Mouse (Mus musculus) kidney, embryonic 14.5 days (tissue): Measurements from ENCODE around the gene Insc. TPM values are rescaled to one million over a fixed set of nuclear protein-coding genes. Genes with fewer than 3 reads are reported as not detected.

Source experiments
- ATAC-seq: fragments of 200-750 bp; cut with Nextera tagmentation; 2 replicates; pipeline ENCODE4 v1.8.0; 2017; ENCODE audit warnings: moderate number of reproducible peaks, mild to moderate bottlenecking, moderate TSS enrichment, moderate library complexity; ENCODE audit not compliant: low FRiP score, low TSS enrichment
- H3K27ac ChIP-seq: fragments of 300-500 bp; sonication (generic); 2 replicates; pipeline ENCODE4 v1.5.1; 2014; ENCODE audit warnings: low read depth, mild to moderate bottlenecking, low read length, moderate library complexity, mixed read lengths
- H3K27me3 ChIP-seq: fragments of 300-500 bp; sonication (generic); 2 replicates; pipeline ENCODE4 v1.6.1; 2014; ENCODE audit warnings: mild to moderate bottlenecking, low read length; ENCODE audit not compliant: control insufficient read depth, insufficient read depth
- H3K36me3 ChIP-seq: fragments of 300-500 bp; sonication (generic); 2 replicates; pipeline ENCODE4 v1.6.1; 2014; ENCODE audit warnings: low read length, mixed read lengths; ENCODE audit not compliant: control insufficient read depth, insufficient read depth
- H3K4me1 ChIP-seq: fragments of 300-500 bp; sonication (generic); 2 replicates; pipeline ENCODE4 v1.6.1; 2014; ENCODE audit warnings: low read length, mixed read lengths; ENCODE audit not compliant: control insufficient read depth, insufficient read depth
- H3K4me2 ChIP-seq: fragments of 300-500 bp; sonication (generic); replicated peaks from 2 replicates; pipeline ENCODE4 v1.6.1; 2014; ENCODE audit warnings: low read depth, mild to moderate bottlenecking, low read length
- H3K4me3 ChIP-seq: fragments of 300-500 bp; sonication (generic); 2 replicates; pipeline ENCODE4 v1.5.1; 2014; ENCODE audit warnings: mild to moderate bottlenecking, low read length
- H3K9ac ChIP-seq: fragments of 300-500 bp; sonication (generic); 2 replicates; pipeline ENCODE4 v1.6.1; 2014; ENCODE audit warnings: low read depth, mild to moderate bottlenecking, low read length, moderate library complexity
- H3K9me3 ChIP-seq: fragments of 300-500 bp; sonication (generic); 2 replicates; pipeline ENCODE4 v1.6.1; 2016; ENCODE audit warnings: low read length; ENCODE audit not compliant: control insufficient read depth
- WGBS: fragments of 180-500 bp; shearing (Covaris S2); extraction: QIAGEN DNeasy Blood & Tissue Kit; methylation state at CpG from one replicate; pipeline ENCODE4 v1.1.7; 2014; 5-methylcytosine and 5-hydroxymethylcytosine counted together
- polyA plus RNA-seq: library from polyadenylated mRNA; unstranded; fragments of >200 nt; fragmentation: Nextera tagmentation; extraction: Ambion mirVana; gene quantifications from 2 replicates; pipeline ENCODE4 v1.2.1, GENCODE M21; 2014

Gene Insc
- polyA plus RNA-seq, 1 experiment from 2014 or later: 1.6 TPM

DNA sequence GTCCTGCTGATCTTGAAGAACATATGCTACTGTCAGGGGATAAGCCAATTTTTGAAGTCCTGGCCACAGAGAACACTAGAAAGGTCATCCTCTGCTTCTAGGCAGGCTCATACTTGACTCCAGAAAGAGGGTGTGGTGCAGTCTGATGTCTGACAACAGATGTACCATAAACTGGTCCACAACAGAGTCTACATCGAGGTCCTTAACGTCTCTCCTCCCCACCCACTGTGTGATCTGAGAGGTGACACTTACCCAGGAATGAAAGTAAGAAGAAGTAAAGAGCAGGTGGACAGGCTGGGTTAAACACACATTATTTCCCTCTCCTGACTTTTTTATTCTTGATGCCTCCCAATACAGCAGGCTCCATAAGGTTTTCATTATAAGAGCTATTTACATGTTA lies 50.9 kb downstream of the Insc start:
- H3K27me3 ChIP-seq: no peaks in the 10 kb centered on the region
- no peak for ATAC-seq
- H3K9ac ChIP-seq: no peak overlapping the region
- H3K4me3 ChIP-seq: no peak overlapping the region
- H3K4me1 ChIP-seq: no peaks in the 10 kb centered on the region
- H3K4me2 ChIP-seq: no peak overlapping the region
- H3K27ac ChIP-seq: no peak overlapping the region
- no peaks in the 10 kb centered on the region for H3K9me3 ChIP-seq
- 71% methylated on average over 2 of the region's 2 CpGs for WGBS
- no peaks in the 10 kb centered on the region for H3K36me3 ChIP-seq

DNA sequence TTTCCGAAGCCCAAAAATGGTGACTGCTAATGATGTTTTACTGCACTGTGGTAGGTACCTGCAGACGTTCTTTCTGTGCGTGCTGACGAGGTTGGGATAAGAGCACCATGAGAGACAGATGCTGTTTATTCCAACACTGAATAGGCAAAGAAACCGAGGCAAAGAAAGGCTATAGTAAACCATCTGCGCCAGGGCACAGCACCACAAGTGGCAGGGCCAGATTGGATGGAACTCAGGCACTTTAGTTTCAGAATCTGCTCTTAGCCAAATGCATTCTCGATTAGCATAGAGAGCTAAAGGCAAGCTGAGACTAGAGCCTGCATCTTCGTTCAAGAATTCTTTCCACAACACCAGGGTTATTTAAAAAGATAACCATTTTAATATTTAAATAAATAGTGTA lies 59.1 kb downstream of the Insc start:
- WGBS: 84% methylated on average over 8 of the region's 8 CpGs
- H3K36me3 ChIP-seq: no peaks in the 10 kb centered on the region
- no peak for ATAC-seq
- H3K9me3 ChIP-seq: no peaks in the 10 kb centered on the region
- H3K27ac ChIP-seq: no peak overlapping the region
- no peak overlapping the region for H3K4me3 ChIP-seq
- H3K27me3 ChIP-seq: no peaks in the 10 kb centered on the region
- no peak overlapping the region for H3K4me2 ChIP-seq
- no peak overlapping the region for H3K9ac ChIP-seq
- no peaks in the 10 kb centered on the region for H3K4me1 ChIP-seq

DNA sequence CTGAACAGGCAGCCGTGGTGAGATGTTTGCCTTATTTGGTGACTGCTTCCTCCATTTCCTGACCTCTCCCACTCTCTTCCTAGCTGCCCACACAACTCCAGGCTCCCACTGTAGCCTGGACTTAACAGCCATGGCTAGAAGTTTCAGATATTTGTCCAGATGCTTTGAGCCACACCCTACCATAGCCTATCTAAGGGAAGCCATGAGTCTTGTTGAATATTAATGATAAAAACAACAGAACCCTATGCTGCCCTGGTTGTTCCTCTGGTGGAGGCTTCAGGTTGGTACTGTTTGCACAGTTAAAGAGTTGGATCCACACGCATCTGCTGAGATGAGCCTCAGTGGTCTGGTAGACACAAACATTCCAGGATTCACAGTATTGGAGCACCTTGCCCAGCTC lies 61.8 kb downstream of the Insc start:
- no peak overlapping the region for H3K9ac ChIP-seq
- 61% methylated on average over 2 of the region's 2 CpGs for WGBS
- H3K4me3 ChIP-seq: no peak overlapping the region
- H3K27ac ChIP-seq: no peak overlapping the region
- H3K9me3 ChIP-seq: no peaks in the 10 kb centered on the region
- ATAC-seq: no peak
- no peaks in the 10 kb centered on the region for H3K27me3 ChIP-seq
- no peaks in the 10 kb centered on the region for H3K36me3 ChIP-seq
- H3K4me2 ChIP-seq: no peak overlapping the region
- H3K4me1 ChIP-seq: no peaks in the 10 kb centered on the region

DNA sequence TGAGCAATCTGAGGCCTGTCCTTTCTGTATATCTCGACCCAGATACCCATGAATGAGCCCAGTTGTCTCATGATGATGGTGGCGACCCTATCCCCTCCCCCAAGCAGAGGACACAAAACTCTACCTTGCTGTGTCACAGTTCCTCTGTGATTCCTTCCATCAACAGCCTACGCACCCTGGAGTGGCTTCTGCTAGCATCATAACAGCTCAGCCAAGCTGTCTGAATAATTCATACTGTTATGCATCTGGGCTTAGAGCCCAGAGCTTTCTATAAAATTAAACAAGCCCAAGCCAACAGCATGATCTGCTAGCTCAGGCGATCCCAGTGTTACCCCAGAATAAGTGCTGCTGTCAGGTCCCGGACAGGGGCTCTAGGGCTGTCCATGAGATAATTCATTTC lies 63.8 kb downstream of the Insc start:
- Histone ChIP-seq H3K4me1 (no peaks in the 10 kb centered on the region), H3K27ac (no peak overlapping the region), H3K4me2 (no peak overlapping the region), H3K36me3 (no peaks in the 10 kb centered on the region), H3K4me3 (no peak overlapping the region), H3K9ac (no peak overlapping the region), H3K9me3 (no peaks in the 10 kb centered on the region), H3K27me3 (no peaks in the 10 kb centered on the region)
- ATAC-seq: no peak
- WGBS: 78% methylated on average over 5 of the region's 5 CpGs

DNA sequence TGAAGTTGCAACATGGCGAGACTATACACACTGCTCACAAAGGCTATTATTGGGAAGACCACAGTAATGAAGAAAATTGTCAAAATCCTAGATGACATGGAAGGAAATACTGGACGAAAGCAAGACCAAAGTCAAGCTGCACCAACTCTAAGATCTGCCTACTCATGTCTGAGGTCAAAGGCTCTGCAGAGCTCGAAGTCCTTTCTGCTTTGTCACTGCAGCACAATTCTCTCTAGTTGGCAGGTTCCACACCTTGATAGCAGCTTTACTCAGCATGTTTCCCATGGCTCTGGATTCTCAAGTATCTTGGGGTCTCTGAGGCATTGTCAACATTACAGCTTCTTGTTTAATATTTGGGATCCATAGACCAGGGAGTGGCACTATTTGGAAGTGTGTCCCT lies 64.8 kb downstream of the Insc start:
- Histone ChIP-seq H3K4me2 (no peak overlapping the region), H3K4me3 (no peak overlapping the region), H3K36me3 (no peaks in the 10 kb centered on the region), H3K27ac (no peak overlapping the region), H3K9ac (no peak overlapping the region), H3K27me3 (no peaks in the 10 kb centered on the region), H3K9me3 (no peaks in the 10 kb centered on the region), H3K4me1 (no peaks in the 10 kb centered on the region)
- no peak for ATAC-seq
- 88% methylated on average over 3 of the region's 3 CpGs for WGBS

DNA sequence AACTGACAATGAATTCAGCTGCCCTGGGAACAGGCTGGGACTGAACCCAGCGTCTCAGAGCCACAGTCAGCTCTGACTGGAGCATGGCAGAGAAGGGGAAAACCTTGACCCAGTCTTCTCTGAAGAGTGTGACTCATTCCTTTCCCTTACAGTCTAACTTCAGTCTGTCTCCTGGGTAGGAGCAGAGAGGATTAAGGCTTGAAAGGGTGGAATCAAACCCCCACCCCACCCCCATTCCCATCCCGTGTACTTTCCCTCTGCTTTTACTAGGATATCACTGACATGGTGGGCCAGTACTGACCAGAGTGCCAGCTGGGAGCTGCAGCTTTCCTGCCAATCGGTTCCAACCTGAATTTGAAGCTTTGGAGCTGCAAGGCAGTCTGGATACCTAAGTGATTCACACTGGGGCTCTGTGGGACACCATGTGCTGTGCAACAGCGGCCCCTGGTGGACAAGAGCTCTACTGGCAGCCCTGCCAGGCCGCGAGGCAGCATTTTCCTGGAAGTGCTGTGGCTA lies 73.9 kb downstream of the Insc start:
- Histone ChIP-seq H3K4me2 (no peak overlapping the region), H3K36me3 (no peaks in the 10 kb centered on the region), H3K9ac (no peak overlapping the region), H3K4me3 (no peak overlapping the region), H3K4me1 (no peaks in the 10 kb centered on the region), H3K27me3 (no peaks in the 10 kb centered on the region), H3K9me3 (no peaks in the 10 kb centered on the region), H3K27ac (no peak overlapping the region)
- peak; percentile 95 for ATAC-seq
- 13% methylated on average over 6 of the region's 6 CpGs for WGBS

DNA sequence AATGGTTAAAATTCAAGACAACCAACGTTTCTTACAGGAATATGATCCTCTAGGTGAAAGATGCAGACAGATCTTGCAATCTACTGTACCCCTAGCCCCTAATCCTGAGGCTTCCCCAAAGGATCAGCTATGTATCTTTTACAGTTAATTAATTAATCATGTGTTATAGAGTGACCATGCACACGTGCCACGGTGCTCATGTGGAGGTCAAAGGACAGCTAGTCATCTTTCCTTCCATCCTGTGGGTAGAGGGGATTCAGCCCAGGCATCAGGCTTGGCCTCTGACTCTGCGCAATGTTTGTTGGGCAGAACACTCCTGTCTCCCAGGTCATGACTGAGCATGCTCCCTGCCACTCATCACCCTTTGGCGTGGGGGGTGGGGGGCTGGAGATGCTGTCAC lies 74.4 kb downstream of the Insc start:
- no peaks in the 10 kb centered on the region for H3K36me3 ChIP-seq

DNA sequence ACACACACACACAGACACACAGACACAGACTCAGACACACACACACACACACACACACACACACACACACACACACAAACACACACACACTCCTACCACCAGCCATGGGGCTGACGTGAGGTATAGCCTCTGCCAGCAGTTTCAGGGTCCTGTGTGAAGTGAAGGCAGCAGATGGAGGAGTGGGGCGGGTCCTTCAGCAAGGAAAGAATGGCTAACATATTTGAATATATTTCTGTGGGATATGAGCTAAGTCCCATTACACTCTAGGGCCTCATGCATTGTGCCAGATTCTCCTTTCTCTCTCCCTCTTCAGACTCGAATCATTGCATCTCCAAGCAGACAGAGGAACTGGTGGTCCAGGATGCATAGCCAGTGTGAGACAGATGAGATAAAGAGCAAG lies 74.9 kb downstream of the Insc start:
- H3K4me2 ChIP-seq: no peak overlapping the region
- no peaks in the 10 kb centered on the region for H3K9me3 ChIP-seq
- H3K9ac ChIP-seq: no peak overlapping the region
- no peaks in the 10 kb centered on the region for H3K27me3 ChIP-seq
- H3K36me3 ChIP-seq: no peaks in the 10 kb centered on the region
- no peak overlapping the region for H3K4me3 ChIP-seq
- 90% methylated on average over 3 of the region's 3 CpGs for WGBS
- H3K4me1 ChIP-seq: no peaks in the 10 kb centered on the region
- H3K27ac ChIP-seq: no peak overlapping the region
- ATAC-seq: no peak

More for the DNA sequence above, 74.4 kb downstream of the Insc start:
- 39% methylated on average over 5 of the region's 5 CpGs for WGBS
- H3K27ac ChIP-seq: no peak overlapping the region
- H3K9me3 ChIP-seq: no peaks in the 10 kb centered on the region
- ATAC-seq: peak; percentile 51
- H3K4me1 ChIP-seq: no peaks in the 10 kb centered on the region
- no peaks in the 10 kb centered on the region for H3K27me3 ChIP-seq
- H3K4me2 ChIP-seq: no peak overlapping the region
- no peak overlapping the region for H3K9ac ChIP-seq
- H3K4me3 ChIP-seq: no peak overlapping the region

DNA sequence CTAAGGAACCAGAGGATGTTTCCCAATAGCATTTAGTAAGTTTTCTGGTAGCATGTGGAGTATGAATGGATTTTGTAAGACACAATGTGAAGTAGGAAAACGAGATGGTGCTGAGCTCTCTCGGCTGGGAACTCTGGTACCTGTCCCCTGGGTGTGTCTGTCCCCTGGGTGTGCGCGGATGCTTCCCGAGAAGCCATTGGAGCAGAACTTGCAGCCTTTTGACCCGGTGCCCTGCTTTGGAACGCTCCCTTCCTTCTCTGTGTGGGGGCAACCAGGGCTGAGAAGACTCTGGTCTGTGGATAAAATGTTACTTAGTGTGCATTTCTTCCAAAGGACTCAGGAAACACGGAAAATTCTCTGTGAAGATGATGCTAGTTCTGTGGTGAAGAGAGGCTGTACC lies 75.3 kb downstream of the Insc start:
- 68% methylated on average over 8 of the region's 8 CpGs for WGBS
- Histone ChIP-seq H3K36me3 (no peaks in the 10 kb centered on the region), H3K4me2 (no peak overlapping the region), H3K9ac (no peak overlapping the region), H3K27me3 (no peaks in the 10 kb centered on the region), H3K4me1 (no peaks in the 10 kb centered on the region), H3K9me3 (no peaks in the 10 kb centered on the region), H3K4me3 (no peak overlapping the region), H3K27ac (no peak overlapping the region)
- ATAC-seq: no peak

DNA sequence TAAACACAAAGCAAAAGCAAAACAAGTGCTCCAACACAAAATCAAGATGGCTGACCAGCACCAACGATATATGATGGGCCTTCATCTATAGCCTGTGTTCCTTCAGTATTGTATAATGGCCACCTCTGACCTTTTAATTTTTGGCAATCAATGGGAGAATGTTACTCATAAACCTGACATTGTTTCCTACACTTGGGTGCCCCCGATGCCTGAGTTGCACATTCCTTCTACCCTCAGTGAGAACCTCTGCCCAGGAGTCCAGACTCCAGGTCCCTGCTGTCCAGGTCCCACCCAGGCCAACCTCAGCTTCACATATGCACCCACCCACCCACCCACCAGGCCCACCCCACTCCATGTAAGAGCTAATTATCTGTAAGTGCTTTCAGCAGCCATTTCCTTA lies 79.2 kb downstream of the Insc start:
- ATAC-seq: no peak
- Histone ChIP-seq H3K9ac (no peak overlapping the region), H3K27ac (no peak overlapping the region), H3K9me3 (no peaks in the 10 kb centered on the region), H3K4me1 (no peaks in the 10 kb centered on the region), H3K36me3 (no peaks in the 10 kb centered on the region), H3K27me3 (no peaks in the 10 kb centered on the region), H3K4me2 (no peak overlapping the region), H3K4me3 (no peak overlapping the region)
- WGBS: 91% methylated on average over 2 of the region's 2 CpGs
